In genomic region chr7:144941242-144941831, GRCm38 (mm10) we compare ENCODE assay signal across 9 mouse cellular contexts. TPM values are rescaled to one million over a fixed set of nuclear protein-coding genes. Genes with fewer than 3 reads are reported as not detected.
DNase-seq lines count a peak whose midpoint lies in the region; ATAC-seq and TF ChIP-seq lines count a peak whose summit lies in the region.
"Had no signal": no experiment of that assay in that cellular context is flagged by ENCODE, and none has a peak within 500 bp of the region (broad histone marks: within the 10 kb centered on the region; RNA-seq: fewer than 3 reads in every experiment).

No protein-coding gene starts in this region.

- peak overlapping the region; percentile 49 for H3K9ac ChIP-seq in intestine, postnatal 0 days (ENCODE audit: low read depth, low read length)
- H3K9ac ChIP-seq in midbrain, embryonic 15.5 days, result peak overlapping the region; percentile 38; the same call in 1 of the 2 replicates
- peak overlapping the region; percentile 58 for H3K9ac ChIP-seq in stomach, embryonic 14.5 days (replicated peaks; ENCODE audit: low read depth, low read length)

- peaks cover 3% of the 10 kb centered on the region; the same call in 1 of the 2 replicates for H3K27me3 ChIP-seq in cerebellum, adult 2 months (ENCODE audit: control insufficient read depth, insufficient read depth, low read length)
- H3K27me3 ChIP-seq in intestine, postnatal 0 days (replicated peaks; ENCODE audit: control insufficient read depth, insufficient read depth, low read length), result peaks cover 9% of the 10 kb centered on the region; the same call in 1 of the 2 replicates
- H3K27me3 ChIP-seq in midbrain, embryonic 15.5 days (replicated peaks), result peaks cover 42% of the 10 kb centered on the region
- peaks cover 3% of the 10 kb centered on the region; the same call in 1 of the 2 replicates for H3K27me3 ChIP-seq in stomach, embryonic 14.5 days (ENCODE audit: control insufficient read depth, insufficient read depth, low read length)

- H3K4me2 ChIP-seq in intestine, postnatal 0 days (replicated peaks; ENCODE audit: low read depth), result peak overlapping the region; percentile 92
- peak overlapping the region; percentile 96 for H3K4me2 ChIP-seq in midbrain, embryonic 15.5 days
- peak overlapping the region; percentile 96 for H3K4me2 ChIP-seq in stomach, embryonic 14.5 days (replicated peaks; ENCODE audit: low read depth, low read length)

- H3K9me3 ChIP-seq in intestine, postnatal 0 days (ENCODE audit: control insufficient read depth), result no peaks in the 10 kb centered on the region
- H3K9me3 ChIP-seq in midbrain, embryonic 15.5 days, result no peaks in the 10 kb centered on the region
- no peaks in the 10 kb centered on the region for H3K9me3 ChIP-seq in stomach, embryonic 14.5 days (ENCODE audit: control insufficient read depth, low read depth, low read length)

- peak; percentile 53 for ATAC-seq in granulocyte monocyte progenitor cell, adult 5-6 weeks (replicated peaks; ENCODE audit: poor library complexity, severe bottlenecking)
- ATAC-seq in intestine, postnatal 0 days, result peak; percentile 63
- ATAC-seq in midbrain, embryonic 15.5 days (replicated peaks), result peak; percentile 44
- peak; percentile 77 for ATAC-seq in stomach, embryonic 14.5 days (ENCODE audit: insufficient number of reproducible peaks, insufficient read depth, low FRiP score, low read depth)

- no peak for TF ChIP-seq POLR2A in cerebellum, adult 2 months (IDR thresholded peaks at IDR 0.05; ENCODE audit: borderline replicate concordance, insufficient read depth, low read length)

- peaks cover 13% of the 10 kb centered on the region for H3K4me1 ChIP-seq in cerebellum, adult 2 months (ENCODE audit: control insufficient read depth, insufficient read depth, low read length)
- peaks cover 22% of the 10 kb centered on the region for H3K4me1 ChIP-seq in intestine, postnatal 0 days (replicated peaks; ENCODE audit: control insufficient read depth, insufficient read depth, low read length)
- peaks cover 66% of the 10 kb centered on the region for H3K4me1 ChIP-seq in midbrain, embryonic 15.5 days
- peaks cover 22% of the 10 kb centered on the region for H3K4me1 ChIP-seq in stomach, embryonic 14.5 days (ENCODE audit: control insufficient read depth, insufficient read depth, low read length)

- H3K4me3 ChIP-seq in cerebellum, adult 2 months (replicated peaks; ENCODE audit: insufficient read depth, low read depth, low read length), result peak overlapping the region; percentile 11
- H3K4me3 ChIP-seq in intestine, postnatal 0 days (ENCODE audit: low read depth, low read length), result peak overlapping the region; percentile 57
- peak overlapping the region; percentile 45 for H3K4me3 ChIP-seq in midbrain, embryonic 15.5 days
- H3K4me3 ChIP-seq in stomach, embryonic 14.5 days (ENCODE audit: low read depth, low read length), result peak overlapping the region; percentile 49

- peak; percentile 41 to 43 for DNase-seq in cerebellum, adult 2 months
- no peak for DNase-seq in cerebellum, adult 9-11 months
- DNase-seq in embryo, embryonic 9.5 days (ENCODE audit: extremely low spot score), result peak; percentile 95
- peak; percentile 81 for DNase-seq in liver

- WGBS in cerebellum, adult 2 months, result 1% methylated on average over 39 of the region's 39 CpGs
- WGBS in intestine, postnatal 0 days, result under 1% methylated on average over 39 of the region's 39 CpGs
- WGBS in midbrain, embryonic 15.5 days, result under 1% methylated on average over 39 of the region's 39 CpGs
- under 1% methylated on average over 39 of the region's 39 CpGs for WGBS in stomach, embryonic 14.5 days

- TF ChIP-seq CTCF in cerebellum, adult 2 months (IDR thresholded peaks at IDR 0.05; ENCODE audit: borderline replicate concordance, insufficient read depth, low read depth, low read length), result no peak
- TF ChIP-seq CTCF in intestine, postnatal 0 days (IDR thresholded peaks at IDR 0.05; ENCODE audit: low read depth), result no peak

- H3K36me3 ChIP-seq in intestine, postnatal 0 days (ENCODE audit: control insufficient read depth, insufficient read depth), result 0 out of 2 replicates have a peak, but pooled peaks cover 3% of the 10 kb centered on the region
- H3K36me3 ChIP-seq in midbrain, embryonic 15.5 days (replicated peaks), result no peaks in the 10 kb centered on the region
- peaks cover 9% of the 10 kb centered on the region for H3K36me3 ChIP-seq in stomach, embryonic 14.5 days (ENCODE audit: control insufficient read depth, insufficient read depth, low read length)

- no peak overlapping the region for H3K27ac ChIP-seq in cerebellum, adult 2 months (ENCODE audit: insufficient read depth, low read length)
- peak overlapping the region; percentile 41; the same call in 1 of the 2 replicates for H3K27ac ChIP-seq in intestine, postnatal 0 days (ENCODE audit: low read depth, low read length)
- peak overlapping the region; percentile 72 for H3K27ac ChIP-seq in midbrain, embryonic 15.5 days
- peak overlapping the region; percentile 89 for H3K27ac ChIP-seq in stomach, embryonic 14.5 days (ENCODE audit: low read length)

RNA-seq across cellular contexts. Expression of gene Ccnd1, which starts 1.6 kb away (rescaled TPM):
- 21.8 and 23.1 TPM in 2 replicates for polyA plus RNA-seq in cerebellum, adult 2 months (2012; rRNA removed)
- 6.0 and 10.6 TPM in 2 replicates for total RNA-seq in granulocyte monocyte progenitor cell, adult 5-6 weeks (2014; fragmentation: Nextera tagmentation)
- total RNA-seq in granulocyte monocyte progenitor cell, adult 5-6 weeks (2017), result 6.2 and 8.9 TPM in 2 replicates
- 41.5 and 42.9 TPM in 2 replicates for polyA plus RNA-seq in intestine, postnatal 0 days (2015; fragmentation: Nextera tagmentation; extraction: Ambion mirVana)
- 39.4 and 40.8 TPM in 2 replicates for polyA plus RNA-seq in midbrain, embryonic 15.5 days (2015; fragmentation: Nextera tagmentation; extraction: Ambion mirVana)
- 82.9 and 95.3 TPM in 2 replicates for polyA plus RNA-seq in stomach, embryonic 14.5 days (2014; fragmentation: Nextera tagmentation; extraction: Ambion mirVana)

RNA-seq across cellular contexts. Expression of gene LTO1, which starts 26.4 kb away (rescaled TPM):
- polyA plus RNA-seq in cerebellum, adult 2 months (2012; rRNA removed), result 38.0 and 45.8 TPM in 2 replicates
- total RNA-seq in granulocyte monocyte progenitor cell, adult 5-6 weeks (2014; fragmentation: Nextera tagmentation), result 13.3 and 20.9 TPM in 2 replicates
- total RNA-seq in granulocyte monocyte progenitor cell, adult 5-6 weeks (2017), result 16.6 and 20.8 TPM in 2 replicates
- polyA plus RNA-seq in intestine, postnatal 0 days (2015; fragmentation: Nextera tagmentation; extraction: Ambion mirVana), result 16.2 and 21.1 TPM in 2 replicates
- 32.2 and 33.6 TPM in 2 replicates for polyA plus RNA-seq in midbrain, embryonic 15.5 days (2015; fragmentation: Nextera tagmentation; extraction: Ambion mirVana)
- 23.7 and 25.8 TPM in 2 replicates for polyA plus RNA-seq in stomach, embryonic 14.5 days (2014; fragmentation: Nextera tagmentation; extraction: Ambion mirVana)

RNA-seq across cellular contexts. Expression of gene Fgf15, which starts 45.0 kb away (rescaled TPM):
- not detected in 2 replicates for polyA plus RNA-seq in cerebellum, adult 2 months (2012; rRNA removed)
- not detected in 2 replicates for total RNA-seq in granulocyte monocyte progenitor cell, adult 5-6 weeks (2014; fragmentation: Nextera tagmentation)
- total RNA-seq in granulocyte monocyte progenitor cell, adult 5-6 weeks (2017), result 0.09 TPM in 1 of 2 replicates, not detected in the other
- 51.7 and 76.9 TPM in 2 replicates for polyA plus RNA-seq in intestine, postnatal 0 days (2015; fragmentation: Nextera tagmentation; extraction: Ambion mirVana)
- polyA plus RNA-seq in midbrain, embryonic 15.5 days (2015; fragmentation: Nextera tagmentation; extraction: Ambion mirVana), result 26.7 and 26.8 TPM in 2 replicates
- polyA plus RNA-seq in stomach, embryonic 14.5 days (2014; fragmentation: Nextera tagmentation; extraction: Ambion mirVana), result not detected in 2 replicates
- total RNA-seq: neutrophil, adult 5-6 weeks had no signal

Comparison
In these comparisons a context has a peak if more than half of its experiments do, and no peak if none do; other contexts are left out.
1. RNA of gene Fgf15, which starts 45.0 kb away (polyA plus RNA-seq): 51.7 to 76.9 TPM in intestine, postnatal 0 days and 26.7 to 26.8 TPM in midbrain, embryonic 15.5 days; not detected in cerebellum, adult 2 months and not detected in stomach, embryonic 14.5 days; every median in the first group is over 10 times any median in the second.
2. Peak in every context shown above with its lines, with median percentiles within 50 percentile points of each other: H3K4me3 ChIP-seq, ATAC-seq, H3K4me2 ChIP-seq and H3K9ac ChIP-seq.